Mouse (Mus musculus) lung, postnatal 0 days (tissue): ENCODE results near the gene Stim1.

Experiments
- CTCF ChIP-seq: IDR thresholded peaks from 2 replicates; pipeline ENCODE4 v1.5.1; 2016; ENCODE audit warnings: antibody characterized with exemption, mild to moderate bottlenecking
- EP300 ChIP-seq: IDR thresholded peaks from 2 replicates; pipeline ENCODE4 v1.6.1; 2016; ENCODE audit warnings: antibody characterized with exemption, mild to moderate bottlenecking, control low read depth

DNA sequence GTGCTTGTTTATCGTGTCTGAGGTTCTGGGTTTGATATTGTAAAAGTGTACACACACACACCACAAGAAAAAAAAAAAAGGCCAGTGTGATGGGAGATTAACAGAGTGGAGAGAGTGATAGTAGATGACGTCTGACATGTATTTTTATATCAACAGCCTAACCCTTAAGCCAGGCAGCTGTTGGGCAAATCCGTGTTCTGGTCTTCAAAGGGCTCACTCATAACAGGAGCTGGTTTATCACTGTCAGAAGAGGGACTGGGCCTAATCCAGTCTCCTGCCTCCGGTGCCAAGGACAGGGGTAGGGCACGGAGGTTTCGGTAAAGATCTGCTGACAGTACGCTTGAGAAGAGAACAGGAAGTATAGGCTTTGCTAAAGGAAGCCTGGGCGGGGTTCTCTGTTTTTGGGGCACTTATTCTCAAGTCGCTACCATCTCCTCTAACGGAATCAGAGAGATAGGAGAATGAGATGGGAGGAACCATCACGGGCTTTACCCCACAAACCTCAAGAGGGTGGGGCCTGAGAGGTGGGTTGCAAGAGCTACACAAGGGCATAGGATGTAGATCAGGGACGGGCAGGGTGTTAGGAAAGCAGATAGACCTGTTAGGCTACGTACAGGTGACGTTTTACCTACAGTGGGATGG, 1.1 kb upstream of the Stim1 start:
- no peak for TF ChIP-seq CTCF
- TF ChIP-seq EP300 = no peak
